Mouse (Mus musculus) hindbrain, embryonic 10.5 days (tissue): Measurements from ENCODE around the gene Tomm40l. TPM values are rescaled to one million over a fixed set of nuclear protein-coding genes. Genes with fewer than 3 reads are reported as not detected.

ENCODE experiments used
- DNase-seq: peaks from one replicate; pipeline ENCODE4 v3.0.0-alpha.2; 2017; ENCODE audit warnings: low spot score
- H3K27ac ChIP-seq: fragments of 300-500 bp; sonication (generic); 2 replicates; pipeline ENCODE4 v1.5.1; 2016; ENCODE audit warnings: mild to moderate bottlenecking, moderate library complexity
- H3K27me3 ChIP-seq: fragments of 300-500 bp; sonication (generic); 2 replicates; pipeline ENCODE4 v1.6.1; 2016; ENCODE audit warnings: mild to moderate bottlenecking; ENCODE audit not compliant: poor library complexity, insufficient read depth, severe bottlenecking
- H3K36me3 ChIP-seq: fragments of 300-500 bp; sonication (generic); 2 replicates; pipeline ENCODE4 v1.6.1; 2016; ENCODE audit warnings: mild to moderate bottlenecking, moderate library complexity
- H3K4me1 ChIP-seq: fragments of 300-500 bp; sonication (generic); replicated peaks from 2 replicates; pipeline ENCODE4 v1.6.1; 2016; ENCODE audit warnings: mild to moderate bottlenecking
- H3K4me3 ChIP-seq: fragments of 300-500 bp; sonication (generic); 2 replicates; pipeline ENCODE4 v1.5.1; 2016; ENCODE audit warnings: mild to moderate bottlenecking, moderate library complexity
- H3K9me3 ChIP-seq: fragments of 300-500 bp; sonication (generic); 2 replicates; pipeline ENCODE4 v1.6.1; 2016; ENCODE audit warnings: mild to moderate bottlenecking, moderate library complexity
- WGBS: fragments of 180-500 bp; shearing (Covaris S2); methylation state at CpG from one replicate; pipeline ENCODE4 v1.1.7; 2016; 5-methylcytosine and 5-hydroxymethylcytosine counted together
- polyA plus RNA-seq: library from polyadenylated mRNA; unstranded; fragments of >200 nt; fragmentation: Nextera tagmentation; extraction: Ambion mirVana; gene quantifications from 2 replicates; pipeline ENCODE4 v1.2.1, GENCODE M21; 2016

Gene Tomm40l
- polyA plus RNA-seq, 1 experiment from 2014 or later: 36.2 TPM

GRCm38 (mm10) chr1:171213801-171214496 is 8.4 kb downstream of the Tomm40l start, which contains the start of gene Nr1i3:
Gene Nr1i3, plus strand, starts transcription at chr1:171213970.
- no peaks in the 10 kb centered on the region for H3K9me3 ChIP-seq
- peaks cover 17% of the 10 kb centered on the region for H3K36me3 ChIP-seq
- H3K27ac ChIP-seq: no peak within 1 kb of the TSS
- H3K4me3 ChIP-seq: no peak within 1 kb of the TSS
- H3K4me1 ChIP-seq: peaks cover 7% of the 10 kb centered on the region; the same call in 1 of the 2 replicates
- 70% methylated on average over 10 of the region's 10 CpGs for WGBS
- no peak for DNase-seq
- H3K27me3 ChIP-seq: peaks cover 2% of the 10 kb centered on the region; the same call in 1 of the 2 replicates

- Histone ChIP-seq H3K36me3 (0 out of 2 replicates have a peak, but pooled peaks cover 6% of the 10 kb centered on the region), H3K4me1 (peaks cover 7% of the 10 kb centered on the region; the same call in 1 of the 2 replicates), H3K27me3 (peaks cover 2% of the 10 kb centered on the region; the same call in 1 of the 2 replicates), H3K27ac (no peak overlapping the region), H3K4me3 (no peak overlapping the region), H3K9me3 (no peaks in the 10 kb centered on the region)
- 48% methylated on average over 3 of the region's 3 CpGs for WGBS
- no peak for DNase-seq
Measured at GRCm38 (mm10) chr1:171212854-171213253, 9.5 kb downstream of the Tomm40l start.

- no peak overlapping the region for H3K27ac ChIP-seq
- H3K36me3 ChIP-seq: no peaks in the 10 kb centered on the region
- no peaks in the 10 kb centered on the region for H3K27me3 ChIP-seq
- no peaks in the 10 kb centered on the region for H3K9me3 ChIP-seq
- DNase-seq: no peak
- no peak overlapping the region for H3K4me3 ChIP-seq
- 26% methylated on average over 4 of the region's 4 CpGs for WGBS
- peaks cover 7% of the 10 kb centered on the region; the same call in 1 of the 2 replicates for H3K4me1 ChIP-seq
Measured at GRCm38 (mm10) chr1:171209409-171209808, 12.9 kb downstream of the Tomm40l start.

- Histone ChIP-seq H3K36me3 (no peaks in the 10 kb centered on the region), H3K4me3 (no peak overlapping the region), H3K9me3 (no peaks in the 10 kb centered on the region), H3K27ac (no peak overlapping the region), H3K27me3 (no peaks in the 10 kb centered on the region), H3K4me1 (peaks cover 5% of the 10 kb centered on the region; the same call in 1 of the 2 replicates)
- 87% methylated on average over 6 of the region's 6 CpGs for WGBS
- no peak for DNase-seq
Measured at GRCm38 (mm10) chr1:171205704-171206493, 16.4 kb downstream of the Tomm40l start.

DNA sequence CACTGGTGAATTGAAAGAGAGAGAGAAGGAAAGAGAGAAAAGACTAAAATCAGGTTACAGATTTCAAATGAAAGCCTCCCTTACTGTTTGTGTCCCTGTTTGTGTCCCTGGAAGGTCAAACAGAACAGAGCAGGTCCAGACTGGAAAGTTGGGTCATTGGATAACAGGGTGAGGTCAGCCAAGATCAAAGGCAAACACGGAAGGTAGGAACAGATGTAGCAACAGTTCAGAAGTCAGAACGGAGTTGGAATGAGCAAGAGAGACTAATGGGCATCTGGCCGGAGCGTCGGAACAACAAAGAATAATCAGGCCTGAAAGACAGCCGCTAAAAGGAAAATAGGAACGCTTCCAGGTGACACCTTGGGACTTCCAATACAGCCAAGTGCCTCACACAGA is 18.1 kb downstream of the Tomm40l start:
- H3K27me3 ChIP-seq: 0 out of 2 replicates have a peak, but pooled peaks cover 3% of the 10 kb centered on the region
- whole genome bisulfite sequencing: 63% methylated on average over 7 of the region's 7 CpGs
- no peak overlapping the region for H3K27ac ChIP-seq
- H3K4me3 ChIP-seq: no peak overlapping the region
- no peaks in the 10 kb centered on the region for H3K9me3 ChIP-seq
- peaks cover under 1% of the 10 kb centered on the region; the same call in 1 of the 2 replicates for H3K4me1 ChIP-seq
- no peak for DNase-seq
- no peaks in the 10 kb centered on the region for H3K36me3 ChIP-seq

DNA sequence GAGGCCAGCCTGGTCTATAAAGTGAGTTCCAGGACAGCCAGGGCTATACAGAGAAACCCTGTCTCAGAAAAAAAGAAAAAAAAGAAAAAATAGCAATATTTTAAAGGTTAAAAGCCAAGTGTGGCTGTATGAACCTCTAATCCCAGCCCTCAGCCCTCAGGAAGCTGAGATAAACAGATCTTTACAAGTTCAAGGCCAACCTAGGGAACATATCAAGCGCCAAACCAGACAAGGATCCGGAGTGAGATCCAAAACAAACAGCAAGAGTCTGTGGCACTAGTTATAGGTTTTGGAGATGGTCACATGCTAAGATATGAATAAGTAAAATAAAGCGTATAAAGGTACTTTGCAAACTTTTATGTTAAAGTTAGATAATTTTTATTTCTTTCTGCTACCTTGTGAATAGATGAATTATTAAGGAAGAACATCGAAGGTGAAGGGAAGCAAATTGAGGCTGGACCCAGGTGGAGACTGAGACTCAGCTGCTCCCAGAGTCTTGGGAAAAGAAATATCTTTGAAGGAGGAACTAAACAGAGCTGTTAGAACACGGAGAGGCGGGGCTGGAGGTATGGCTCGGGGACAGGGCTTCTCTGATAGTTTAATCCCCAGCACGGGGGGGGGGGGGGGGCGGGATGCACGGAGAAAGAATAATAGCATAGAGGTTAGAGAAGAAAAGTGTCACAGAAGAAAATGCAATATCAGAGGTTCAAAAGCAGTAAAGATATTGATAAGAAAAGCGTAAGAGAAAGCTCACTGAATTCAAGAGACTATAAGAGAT is 18.7 kb downstream of the Tomm40l start:
- no peak for DNase-seq
- no peaks in the 10 kb centered on the region for H3K36me3 ChIP-seq
- H3K27me3 ChIP-seq: peaks cover 9% of the 10 kb centered on the region
- H3K9me3 ChIP-seq: no peaks in the 10 kb centered on the region
- H3K4me3 ChIP-seq: no peak overlapping the region
- H3K4me1 ChIP-seq: no peaks in the 10 kb centered on the region
- no peak overlapping the region for H3K27ac ChIP-seq
- WGBS: 58% methylated on average over 11 of the region's 11 CpGs

DNA sequence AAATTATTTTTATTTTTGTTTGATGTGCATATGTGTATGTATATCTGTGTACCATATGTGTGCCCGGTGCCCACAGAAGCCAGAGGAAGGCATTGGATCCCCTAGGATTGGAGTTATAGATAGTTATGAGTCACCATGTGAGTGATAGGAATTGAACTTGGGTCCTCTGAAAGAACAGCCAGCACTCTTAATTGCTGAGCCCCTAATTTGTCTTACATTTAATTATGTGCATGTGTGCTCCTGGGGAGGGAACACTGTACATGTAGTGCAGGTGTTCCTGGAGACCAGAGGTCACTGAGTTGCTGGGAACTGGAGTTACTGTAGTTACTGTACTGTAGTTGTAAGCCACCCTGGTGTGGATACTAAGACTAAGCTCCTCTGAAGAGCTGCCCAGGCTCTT is 21.5 kb downstream of the Tomm40l start:
- Histone ChIP-seq H3K4me3 (no peak overlapping the region), H3K27me3 (peaks cover 38% of the 10 kb centered on the region), H3K27ac (no peak overlapping the region), H3K4me1 (peaks cover 8% of the 10 kb centered on the region), H3K36me3 (no peaks in the 10 kb centered on the region), H3K9me3 (no peaks in the 10 kb centered on the region)
- no peak for DNase-seq
- 95% methylated on average over 1 of the region's 1 CpGs for WGBS

DNA sequence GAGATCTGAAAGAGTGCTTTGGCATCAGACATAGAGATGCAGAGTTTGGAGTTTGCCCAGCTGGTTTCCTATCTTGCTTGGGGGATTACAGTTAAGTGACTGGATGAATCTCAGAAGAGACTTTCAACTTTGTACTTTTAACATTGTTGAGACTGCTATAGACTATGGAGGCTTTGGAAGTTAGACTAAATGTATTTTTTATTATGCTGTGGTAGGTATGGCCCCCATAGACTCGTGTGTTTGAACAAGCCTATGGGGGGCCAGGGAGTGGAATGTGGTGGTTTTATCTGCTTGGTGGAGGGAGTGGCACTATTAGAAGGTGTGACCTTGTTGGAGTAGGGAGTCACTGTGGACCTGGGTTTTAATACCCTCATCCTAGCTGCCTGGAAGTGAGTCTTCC is 22.8 kb downstream of the Tomm40l start:
- no peak overlapping the region for H3K4me3 ChIP-seq
- DNase-seq: no peak
- WGBS: 49% methylated on average over 1 of the region's 1 CpGs
- H3K27me3 ChIP-seq: peaks cover 50% of the 10 kb centered on the region
- H3K36me3 ChIP-seq: no peaks in the 10 kb centered on the region
- H3K27ac ChIP-seq: no peak overlapping the region
- peaks cover 20% of the 10 kb centered on the region for H3K4me1 ChIP-seq
- no peaks in the 10 kb centered on the region for H3K9me3 ChIP-seq

DNA sequence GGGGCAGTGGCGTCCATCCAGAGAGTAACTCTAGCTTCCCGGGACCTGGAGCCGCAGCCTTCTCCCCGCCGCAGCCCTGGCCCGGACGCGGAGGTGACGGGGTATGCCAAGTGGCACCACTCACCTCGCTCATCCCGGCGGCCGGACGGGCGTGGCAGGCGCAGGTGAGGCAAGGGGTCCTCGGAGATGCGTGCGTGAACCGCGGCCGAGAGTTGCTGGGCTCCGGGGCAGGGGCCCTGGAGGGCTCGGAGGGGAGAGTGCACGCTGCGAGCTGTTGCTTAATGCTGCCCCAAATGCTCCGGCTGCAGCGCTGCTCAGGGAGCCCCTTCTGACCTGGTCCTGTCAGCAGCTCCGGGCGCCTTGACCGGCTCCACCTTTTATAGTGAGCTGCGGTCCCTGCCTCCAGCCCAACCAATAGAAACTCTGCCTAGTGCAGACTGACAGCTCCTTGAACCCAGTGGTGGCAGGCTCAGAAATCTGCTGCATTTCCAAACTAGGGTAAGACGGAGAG is 26.4 kb downstream of the Tomm40l start, which contains the start of gene Pcp4l1:
Gene Pcp4l1 (minus strand): TSS at position 382 of the 511 bp plus-strand sequence.
- Histone ChIP-seq H3K36me3 (no peaks in the 10 kb centered on the region), H3K4me1 (peaks cover 43% of the 10 kb centered on the region), H3K27ac (peak within 1 kb of the TSS; percentile 66; the same call in 1 of the 2 replicates), H3K27me3 (peaks cover 86% of the 10 kb centered on the region), H3K9me3 (no peaks in the 10 kb centered on the region), H3K4me3 (peak within 1 kb of the TSS; percentile 67)
- DNase-seq: peak; percentile 77
- under 1% methylated on average over 33 of the region's 33 CpGs for WGBS

DNA sequence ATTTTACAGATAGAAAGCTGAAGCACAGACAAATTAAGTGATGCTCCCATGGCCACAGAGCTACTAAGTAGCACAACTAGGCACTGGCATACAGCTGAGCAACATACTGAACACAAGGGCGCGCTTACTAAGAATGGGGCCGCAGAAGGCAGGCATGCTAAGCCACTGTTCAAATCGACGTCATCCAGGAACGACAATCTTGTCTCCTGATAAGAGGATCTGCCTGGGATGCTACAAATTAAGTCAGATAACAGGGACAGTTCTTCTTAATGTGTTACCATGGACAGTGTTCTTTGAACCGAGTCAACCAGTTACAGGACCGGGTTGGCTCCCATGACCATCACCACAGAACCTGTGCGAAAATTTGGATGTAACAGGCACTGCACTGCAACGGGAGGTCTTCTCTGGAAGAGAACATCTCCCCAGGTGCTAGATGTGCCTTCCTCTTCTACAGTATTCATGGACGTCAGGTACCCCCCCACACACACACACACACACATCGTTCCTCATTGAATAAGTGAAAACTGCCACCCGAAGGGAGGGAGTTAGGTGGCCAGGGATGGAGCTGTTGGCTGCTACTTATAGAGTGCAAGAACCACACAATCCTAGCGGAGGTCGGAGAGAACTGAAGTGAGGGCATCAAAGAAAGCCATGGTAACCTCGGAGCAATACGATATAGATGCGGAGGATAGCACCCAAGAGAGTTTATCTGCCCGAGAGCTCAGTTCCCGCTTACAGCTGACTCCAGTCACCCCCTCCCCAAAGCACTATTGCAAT is 27.1 kb downstream of the Tomm40l start:
- WGBS: 5% methylated on average over 20 of the region's 20 CpGs
- Histone ChIP-seq H3K27ac (peak overlapping the region; percentile 66; the same call in 1 of the 2 replicates), H3K9me3 (no peaks in the 10 kb centered on the region), H3K4me3 (peak overlapping the region; percentile 67), H3K36me3 (no peaks in the 10 kb centered on the region), H3K27me3 (peaks cover 93% of the 10 kb centered on the region), H3K4me1 (peaks cover 43% of the 10 kb centered on the region)
- DNase-seq: peak; percentile 29

GRCm38 (mm10) chr1:171193911-171194830 is 28.1 kb downstream of the Tomm40l start:
- peaks cover 98% of the 10 kb centered on the region for H3K27me3 ChIP-seq
- H3K36me3 ChIP-seq: no peaks in the 10 kb centered on the region
- 0 out of 2 replicates have a peak overlapping the region, but pooled peaks have one; percentile 5 for H3K27ac ChIP-seq
- DNase-seq: peak; percentile 25
- 24% methylated on average over 11 of the region's 11 CpGs for WGBS
- no peaks in the 10 kb centered on the region for H3K9me3 ChIP-seq
- peak overlapping the region; percentile 67 for H3K4me3 ChIP-seq
- H3K4me1 ChIP-seq: peaks cover 51% of the 10 kb centered on the region
